Mouse (Mus musculus) thymus, adult 2 months (tissue): ENCODE results near the gene Med25.

ENCODE experiments used
- CTCF ChIP-seq: fragments of 200-500 bp; IDR thresholded peaks from 2 replicates; pipeline ENCODE4 v1.5.1; 2012; ENCODE audit warnings: mild to moderate bottlenecking, control low read depth, low read length, moderate library complexity, borderline replicate concordance; ENCODE audit not compliant: control insufficient read depth, poor library complexity, insufficient read depth; ENCODE audit errors: extremely low read depth
- POLR2A ChIP-seq: fragments of 200-500 bp; IDR thresholded peaks from 2 replicates; pipeline ENCODE4 v1.6.1; 2012; ENCODE audit warnings: mild to moderate bottlenecking, low read length, control low read depth, moderate library complexity; ENCODE audit not compliant: control insufficient read depth, poor library complexity, insufficient read depth; ENCODE audit errors: extremely low read depth

GRCm38 (mm10) chr7:44836423-44837053, 56.0 kb downstream of the Med25 start:
- TF ChIP-seq POLR2A (no peak), CTCF (no peak)
